Mouse (Mus musculus): ENCODE data around the gene Xirp1. TPM values are rescaled to one million over a fixed set of nuclear protein-coding genes. Genes with fewer than 3 reads are reported as not detected.
A peak's percentile ranks its signal among the peaks of the same experiment; 100 is the strongest.

Gene Xirp1
- polyA plus RNA-seq, 1 experiment: 0.03 TPM

DNA sequence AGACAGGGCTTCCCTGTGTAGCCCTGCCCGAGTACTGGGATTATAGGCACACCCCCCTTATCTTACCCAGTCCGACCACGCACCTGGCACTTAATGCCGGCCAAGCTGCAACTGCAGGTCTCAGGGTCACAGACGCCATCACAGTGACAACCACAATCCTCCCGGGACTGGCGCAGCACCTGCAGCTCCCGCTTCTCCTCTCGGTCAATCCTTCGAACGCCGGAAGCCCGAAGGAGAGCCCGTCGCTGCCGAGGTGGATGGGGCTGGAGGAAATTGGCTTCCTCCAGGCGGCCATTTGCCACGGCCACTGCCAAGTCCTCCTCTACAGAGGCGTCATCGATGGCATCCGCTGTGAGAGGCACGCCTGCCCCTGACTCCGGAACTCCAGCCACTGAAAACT, 50.1 kb downstream of the Xirp1 start:
- Histone ChIP-seq H3K4me3 (replicated peaks; ENCODE audit: insufficient read depth, low read depth, low read length) (no peak overlapping the region), H3K27ac (ENCODE audit: insufficient read depth, low read length) (no peak overlapping the region), H3K4me1 (ENCODE audit: control insufficient read depth, insufficient read depth, low read length) (peaks cover 62% of the 10 kb centered on the region), H3K27me3 (ENCODE audit: control insufficient read depth, insufficient read depth, low read length) (no peaks in the 10 kb centered on the region)
- 48% methylated on average over 23 of the region's 23 CpGs for WGBS
- TF ChIP-seq CTCF (IDR thresholded peaks at IDR 0.05; ENCODE audit: borderline replicate concordance, insufficient read depth, low read depth, low read length): no peak
- TF ChIP-seq POLR2A (IDR thresholded peaks at IDR 0.05; ENCODE audit: borderline replicate concordance, insufficient read depth, low read length): no peak
- peak; percentile 24 to 48 for DNase-seq

DNA sequence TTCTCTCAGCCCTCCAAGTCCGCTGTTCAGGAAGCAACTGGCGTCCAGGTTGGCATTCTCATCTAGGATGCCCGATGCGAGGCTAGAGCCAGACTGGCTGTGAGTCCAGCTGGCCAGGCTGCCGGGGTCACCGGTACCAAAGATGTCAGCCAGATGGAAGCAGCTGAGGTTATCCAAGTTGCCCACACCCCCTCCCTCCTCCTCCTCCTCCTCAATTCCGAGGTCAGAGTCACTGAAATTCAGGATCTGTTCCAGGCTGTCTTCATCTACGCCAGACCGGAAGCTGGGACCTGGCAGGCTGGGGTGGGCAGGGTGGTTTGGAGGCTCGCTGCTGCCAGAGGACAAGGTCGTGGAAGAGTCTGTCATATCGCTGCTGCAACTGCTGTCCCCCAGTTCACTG, 50.8 kb downstream of the Xirp1 start:
- Histone ChIP-seq H3K27me3 (ENCODE audit: control insufficient read depth, insufficient read depth, low read length) (no peaks in the 10 kb centered on the region), H3K4me1 (ENCODE audit: control insufficient read depth, insufficient read depth, low read length) (peaks cover 56% of the 10 kb centered on the region), H3K4me3 (replicated peaks; ENCODE audit: insufficient read depth, low read depth, low read length) (no peak overlapping the region), H3K27ac (ENCODE audit: insufficient read depth, low read length) (no peak overlapping the region)
- peak; percentile 70 to 79 for DNase-seq
- 12% methylated on average over 12 of the region's 12 CpGs for WGBS
- no peak for TF ChIP-seq POLR2A (IDR thresholded peaks at IDR 0.05; ENCODE audit: borderline replicate concordance, insufficient read depth, low read length)
- TF ChIP-seq CTCF (IDR thresholded peaks at IDR 0.05; ENCODE audit: borderline replicate concordance, insufficient read depth, low read depth, low read length): no peak

DNA sequence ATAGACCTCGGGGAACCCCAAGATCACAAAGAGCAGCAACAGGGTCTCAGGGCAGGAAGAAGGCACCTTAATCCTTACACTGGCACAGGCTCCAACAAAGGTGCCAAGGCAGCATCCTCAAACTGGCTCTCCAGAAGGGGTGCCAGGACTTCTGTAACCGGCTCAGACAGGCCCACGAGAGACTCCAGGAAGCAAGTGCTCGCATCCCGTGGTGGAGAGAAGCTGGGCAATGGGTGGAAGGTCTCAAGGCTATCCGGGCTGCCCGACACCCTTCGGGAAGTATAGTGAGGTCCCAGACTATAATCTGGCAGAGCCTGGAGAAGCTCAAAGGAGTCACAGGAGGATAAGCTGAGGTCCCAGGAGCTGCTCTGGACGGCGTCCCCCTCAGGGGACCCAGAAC, 51.2 kb downstream of the Xirp1 start:
- Histone ChIP-seq H3K27ac (ENCODE audit: insufficient read depth, low read length) (no peak overlapping the region), H3K4me3 (replicated peaks; ENCODE audit: insufficient read depth, low read depth, low read length) (no peak overlapping the region), H3K27me3 (ENCODE audit: control insufficient read depth, insufficient read depth, low read length) (no peaks in the 10 kb centered on the region), H3K4me1 (ENCODE audit: control insufficient read depth, insufficient read depth, low read length) (peaks cover 51% of the 10 kb centered on the region)
- WGBS: 17% methylated on average over 10 of the region's 10 CpGs
- DNase-seq: peak in 1 of 2 experiments; percentile 50
- TF ChIP-seq CTCF (IDR thresholded peaks at IDR 0.05; ENCODE audit: borderline replicate concordance, insufficient read depth, low read depth, low read length): no peak
- no peak for TF ChIP-seq POLR2A (IDR thresholded peaks at IDR 0.05; ENCODE audit: borderline replicate concordance, insufficient read depth, low read length)

DNA sequence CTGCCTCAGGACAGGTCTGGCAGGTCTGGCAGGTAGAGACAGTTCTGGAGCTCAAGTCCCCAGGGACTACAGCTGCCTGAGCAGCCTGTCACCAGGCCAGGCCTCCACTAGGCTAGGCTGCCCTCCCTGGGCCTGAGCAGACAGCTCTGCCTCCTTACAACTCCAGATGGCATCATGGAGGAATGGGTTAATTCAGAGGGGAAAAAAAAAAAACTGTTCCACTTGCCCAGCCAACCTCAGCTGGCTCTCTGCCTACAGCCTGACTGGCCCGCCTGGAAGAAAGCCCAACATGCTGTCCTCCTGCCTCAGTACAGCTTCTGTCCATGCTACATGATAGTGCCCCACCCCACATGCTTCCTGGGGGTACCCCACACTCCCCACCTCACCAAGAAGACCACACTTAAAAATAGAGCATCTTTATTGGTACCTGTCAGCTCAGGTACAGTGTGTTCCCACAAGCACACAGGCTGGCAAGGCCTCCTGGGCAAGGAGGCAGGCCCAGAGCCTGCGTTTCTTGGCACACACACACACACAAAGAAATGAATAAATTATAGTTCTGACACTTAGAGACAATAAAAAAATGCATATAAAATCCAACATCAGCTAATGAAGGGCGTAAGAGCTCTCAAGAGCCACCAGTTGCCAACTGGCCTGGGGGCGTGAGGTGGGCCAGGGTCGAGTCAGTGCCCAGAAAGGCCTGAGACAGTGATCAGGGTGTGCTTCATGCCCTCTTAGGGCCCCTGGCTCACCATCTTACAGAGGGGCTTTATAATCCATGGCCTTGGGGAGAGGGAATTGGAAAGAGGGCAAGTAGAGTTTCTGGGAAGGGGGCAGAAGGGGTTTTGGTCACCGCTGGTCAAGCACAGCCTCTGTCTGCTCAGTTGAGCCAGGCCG, 52.4 kb downstream of the Xirp1 start:
- Histone ChIP-seq H3K27me3 (ENCODE audit: control insufficient read depth, insufficient read depth, low read length) (no peaks in the 10 kb centered on the region), H3K4me3 (replicated peaks; ENCODE audit: insufficient read depth, low read depth, low read length) (no peak overlapping the region), H3K4me1 (ENCODE audit: control insufficient read depth, insufficient read depth, low read length) (peaks cover 49% of the 10 kb centered on the region), H3K27ac (ENCODE audit: insufficient read depth, low read length) (peak overlapping the region; percentile 12; the same call in 1 of the 2 replicates)
- peak; percentile 87 to 88 for DNase-seq
- 0 out of 2 replicates have a peak, but pooled peaks have one; percentile 6 for TF ChIP-seq CTCF (IDR thresholded peaks at IDR 0.05; ENCODE audit: borderline replicate concordance, insufficient read depth, low read depth, low read length)
- no peak for TF ChIP-seq POLR2A (IDR thresholded peaks at IDR 0.05; ENCODE audit: borderline replicate concordance, insufficient read depth, low read length)
- whole genome bisulfite sequencing: 54% methylated on average over 7 of the region's 7 CpGs

DNA sequence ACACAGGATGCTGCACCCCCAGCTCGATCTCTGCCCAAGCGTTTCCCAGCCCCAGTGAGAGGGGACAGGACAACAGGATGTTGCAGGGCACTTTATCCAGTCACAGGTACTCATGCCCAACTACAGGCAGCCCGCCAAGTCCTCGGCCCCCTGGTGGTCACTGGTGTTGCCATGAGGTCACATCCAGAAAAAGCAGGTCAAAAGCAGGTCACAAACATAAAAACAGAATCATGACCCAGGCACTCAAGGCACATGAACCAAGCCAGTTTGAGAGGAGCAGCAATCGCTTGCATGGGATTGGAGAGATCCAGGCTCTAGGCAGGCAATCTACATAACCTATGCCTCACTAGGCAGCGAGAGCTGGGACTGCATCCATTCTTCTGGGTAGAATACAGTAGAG, 53.2 kb downstream of the Xirp1 start:
- TF ChIP-seq CTCF (IDR thresholded peaks at IDR 0.05; ENCODE audit: borderline replicate concordance, insufficient read depth, low read depth, low read length) (peak; percentile 32; the same call in 1 of the 2 replicates), POLR2A (IDR thresholded peaks at IDR 0.05; ENCODE audit: borderline replicate concordance, insufficient read depth, low read length) (no peak)
- WGBS: 20% methylated on average over 6 of the region's 6 CpGs
- no peaks in the 10 kb centered on the region for H3K27me3 ChIP-seq (ENCODE audit: control insufficient read depth, insufficient read depth, low read length)
- H3K27ac ChIP-seq (ENCODE audit: insufficient read depth, low read length): peak overlapping the region; percentile 12; the same call in 1 of the 2 replicates
- no peak overlapping the region for H3K4me3 ChIP-seq (replicated peaks; ENCODE audit: insufficient read depth, low read depth, low read length)
- peaks cover 49% of the 10 kb centered on the region for H3K4me1 ChIP-seq (ENCODE audit: control insufficient read depth, insufficient read depth, low read length)
- DNase-seq: peak; percentile 71 to 80

DNA sequence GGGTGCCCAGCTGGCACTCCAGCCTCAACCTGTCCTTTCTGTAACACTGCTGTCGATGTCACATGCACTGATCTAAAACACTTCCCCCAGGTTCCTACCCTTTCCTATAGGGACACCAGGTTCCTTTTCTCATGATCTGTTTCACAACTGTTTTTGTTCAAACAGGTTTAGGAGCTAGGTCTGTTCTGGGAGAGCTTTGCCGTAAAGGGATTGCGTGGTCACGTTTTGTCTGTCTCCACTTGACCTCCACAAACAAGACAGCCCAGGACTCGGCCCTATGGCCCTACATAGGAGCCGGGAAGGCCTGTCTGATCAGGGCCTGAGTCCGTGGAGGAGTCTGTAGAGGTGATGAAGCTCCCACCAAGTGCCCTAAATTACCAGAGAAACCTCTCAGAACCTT, 53.6 kb downstream of the Xirp1 start:
- no peak overlapping the region for H3K4me3 ChIP-seq (replicated peaks; ENCODE audit: insufficient read depth, low read depth, low read length)
- TF ChIP-seq POLR2A (IDR thresholded peaks at IDR 0.05; ENCODE audit: borderline replicate concordance, insufficient read depth, low read length): no peak
- no peak for TF ChIP-seq CTCF (IDR thresholded peaks at IDR 0.05; ENCODE audit: borderline replicate concordance, insufficient read depth, low read depth, low read length)
- DNase-seq: no peak
- H3K4me1 ChIP-seq (ENCODE audit: control insufficient read depth, insufficient read depth, low read length): peaks cover 49% of the 10 kb centered on the region
- H3K27me3 ChIP-seq (ENCODE audit: control insufficient read depth, insufficient read depth, low read length): no peaks in the 10 kb centered on the region
- 84% methylated on average over 7 of the region's 7 CpGs for WGBS
- no peak overlapping the region for H3K27ac ChIP-seq (ENCODE audit: insufficient read depth, low read length)

DNA sequence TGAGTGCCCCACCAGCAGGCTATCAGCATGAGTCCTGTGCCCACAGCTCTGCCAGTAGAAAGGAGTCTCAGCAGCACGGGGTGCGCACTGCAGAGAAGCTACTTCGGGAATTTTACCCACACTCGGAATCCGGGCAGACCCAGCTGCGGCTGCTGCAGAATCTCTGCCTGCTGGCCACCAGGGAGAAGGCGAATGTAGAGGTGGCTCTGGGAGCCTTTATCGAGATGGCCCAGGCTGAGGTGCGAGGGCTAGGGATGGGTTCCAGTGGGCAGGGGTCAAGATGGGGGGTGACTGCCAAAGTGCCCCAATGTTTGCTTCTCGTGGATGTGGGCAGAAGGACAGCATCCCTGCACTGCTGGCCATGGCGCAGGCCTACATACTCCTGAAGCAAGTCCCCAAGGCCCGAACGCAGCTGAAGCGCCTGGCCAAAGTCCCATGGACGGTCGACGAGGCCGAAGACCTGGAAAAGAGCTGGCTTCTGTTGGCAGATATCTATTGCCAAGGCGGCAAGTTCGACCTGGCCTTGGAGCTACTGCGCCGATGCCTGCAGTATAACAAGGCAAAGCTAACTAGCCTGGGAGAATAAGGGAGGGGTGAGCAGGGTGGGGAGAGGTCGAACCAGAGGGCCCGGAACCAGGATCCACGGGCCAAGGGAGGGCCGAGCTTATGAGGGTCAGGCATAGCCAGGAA, 57.0 kb downstream of the Xirp1 start:
- TF ChIP-seq POLR2A (IDR thresholded peaks at IDR 0.05; ENCODE audit: borderline replicate concordance, insufficient read depth, low read length) (no peak), CTCF (IDR thresholded peaks at IDR 0.05; ENCODE audit: borderline replicate concordance, insufficient read depth, low read depth, low read length) (no peak)
- Histone ChIP-seq H3K4me1 (ENCODE audit: control insufficient read depth, insufficient read depth, low read length) (peaks cover 23% of the 10 kb centered on the region), H3K27me3 (ENCODE audit: control insufficient read depth, insufficient read depth, low read length) (no peaks in the 10 kb centered on the region), H3K4me3 (replicated peaks; ENCODE audit: insufficient read depth, low read depth, low read length) (no peak overlapping the region), H3K27ac (ENCODE audit: insufficient read depth, low read length) (no peak overlapping the region)
- WGBS: 55% methylated on average over 26 of the region's 26 CpGs
- no peak for DNase-seq
